Mouse (Mus musculus) gastrocnemius, adult 18-20 months (tissue): ENCODE data around the gene Twist1. TPM values are rescaled to one million over a fixed set of nuclear protein-coding genes. Genes with fewer than 3 reads are reported as not detected.

Experiments used
- DNase-seq: peaks from one replicate; pipeline ENCODE4 v3.0.0; 2021; ENCODE audit warnings: low spot score
- total RNA-seq, 2 experiments: library from RNA; stranded (reverse); gene quantifications; 2 replicates each; pipeline ENCODE4 v1.2.3; 2021

Twist1 gene
- total RNA-seq, 2 experiments from 2014 or later, result 1.0 to 1.5 TPM

DNA sequence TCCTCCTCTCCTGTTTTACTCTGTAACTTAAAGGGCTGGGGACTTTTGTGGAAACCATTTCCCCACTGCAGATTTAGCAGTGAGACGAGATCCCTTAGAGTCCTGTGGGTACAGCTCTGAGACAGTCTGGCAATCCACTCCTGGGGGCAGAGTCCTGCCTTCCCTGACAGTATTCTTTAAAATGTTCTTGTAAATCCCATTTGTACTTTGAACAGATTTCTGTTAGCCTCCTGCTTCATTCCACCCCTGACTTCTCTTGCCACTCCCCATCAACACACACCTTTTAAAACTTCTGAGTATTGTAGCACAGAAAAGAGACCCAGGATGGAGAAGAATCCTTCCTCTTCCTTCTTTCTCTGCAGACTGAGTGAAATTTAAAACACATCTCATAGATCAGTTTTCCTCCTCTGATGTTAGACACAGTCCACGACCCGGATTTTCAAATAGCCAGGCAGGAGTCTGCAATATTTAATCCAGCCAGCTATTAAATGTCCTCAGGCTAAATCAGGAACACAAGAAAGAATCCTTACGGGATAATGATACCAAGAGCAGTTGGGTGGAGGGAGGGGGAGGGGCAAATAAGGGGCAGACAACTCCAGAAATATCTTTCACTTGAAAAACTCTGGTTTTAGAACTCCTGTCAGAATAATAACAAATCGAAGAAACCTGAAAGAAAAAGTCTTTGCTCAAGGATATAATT lies 8.3 kb downstream of the Twist1 start:
- DNase-seq, result no peak

DNA sequence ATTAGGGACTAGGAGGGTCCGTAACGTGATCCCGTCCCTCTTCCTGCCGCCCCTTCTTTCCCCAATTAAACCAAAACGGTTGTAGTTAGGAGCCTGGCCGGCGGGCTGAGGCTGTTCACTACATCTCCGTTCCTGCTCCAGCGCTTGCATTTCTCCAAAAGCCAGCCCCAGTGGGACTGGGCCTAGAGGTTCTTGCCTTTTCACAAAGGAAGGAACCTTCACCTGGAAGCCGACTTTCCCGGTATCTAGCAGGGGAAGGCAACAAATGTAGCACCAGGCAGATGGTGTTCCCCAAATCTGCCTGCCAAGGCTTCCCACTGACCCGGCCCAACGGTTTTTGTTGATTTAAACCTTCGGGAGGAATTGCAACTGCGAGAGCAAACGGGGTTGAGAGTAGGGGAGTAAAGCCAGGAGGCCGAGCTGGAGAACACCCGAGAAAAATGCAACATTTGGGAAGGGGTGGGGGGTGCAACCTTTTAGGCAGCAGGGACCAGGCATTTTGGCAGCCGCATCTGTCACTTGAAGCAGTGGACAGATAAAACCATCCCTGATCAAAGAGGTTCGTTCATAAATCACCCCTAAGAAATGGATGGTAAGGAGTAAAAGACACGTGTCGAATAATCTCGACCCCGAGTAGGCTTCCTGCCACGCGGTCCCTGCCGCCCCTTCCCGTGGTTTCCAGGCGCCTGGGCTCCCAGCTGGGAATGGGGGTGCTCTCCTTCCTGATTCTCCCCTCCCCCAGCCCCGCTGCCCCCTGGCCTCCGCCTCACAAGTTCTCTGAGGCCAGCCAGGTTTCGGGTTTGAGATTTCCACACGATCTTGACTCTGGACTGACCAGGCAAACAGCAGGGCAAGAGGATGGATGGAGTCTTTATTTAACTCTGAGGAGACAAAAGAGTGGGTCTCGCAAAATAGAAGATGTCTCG lies 9.3 kb downstream of the Twist1 start:
- no peak for DNase-seq

GRCm38 (mm10) chr12:33967514-33967913 lies 10.0 kb downstream of the Twist1 start:
- DNase-seq, result no peak

GRCm38 (mm10) chr12:33968041-33968897 lies 10.8 kb downstream of the Twist1 start:
- DNase-seq, result no peak

- DNase-seq, result no peak
Observed at GRCm38 (mm10) chr12:33968898-33969178, 11.4 kb downstream of the Twist1 start.

DNA sequence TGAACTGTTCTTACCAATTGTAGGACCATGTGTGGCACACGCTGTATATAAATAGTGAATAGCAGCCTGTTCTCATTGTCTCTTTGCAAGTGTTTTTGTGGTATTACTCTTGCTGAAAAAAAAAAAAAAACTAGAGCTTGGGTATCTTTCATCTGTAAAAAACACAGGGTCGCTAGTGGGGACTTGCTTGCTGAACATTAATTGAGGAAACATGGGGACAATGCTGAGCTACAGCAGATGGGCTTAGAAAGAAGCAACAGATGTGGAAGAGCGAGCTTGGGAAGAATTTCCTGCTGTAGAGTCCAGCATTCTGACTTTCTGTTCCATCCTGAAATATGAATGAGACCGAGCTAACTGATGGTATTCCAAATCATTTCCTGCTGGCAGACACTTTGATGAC lies 22.7 kb downstream of the Twist1 start:
- DNase-seq, result no peak

DNA sequence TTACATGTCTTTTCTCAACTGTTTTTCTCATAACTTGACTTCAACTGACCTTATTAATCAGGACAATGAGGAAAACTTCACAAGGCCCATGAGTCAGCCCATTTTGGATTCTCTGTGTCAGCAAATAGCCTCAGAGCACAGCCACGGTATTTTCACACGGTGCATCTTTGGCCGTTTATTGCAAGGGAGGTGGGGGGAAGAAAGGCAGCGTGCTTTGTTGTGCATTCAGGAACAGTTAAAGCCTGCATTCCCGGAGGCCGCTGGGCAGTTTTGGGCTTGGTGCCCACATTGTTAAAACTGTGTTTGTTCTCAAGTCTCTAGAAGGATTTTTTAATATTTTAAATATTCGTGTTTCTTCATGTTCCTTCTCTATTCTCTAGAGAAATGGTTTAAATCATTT lies 24.0 kb downstream of the Twist1 start:
- no peak for DNase-seq

DNA sequence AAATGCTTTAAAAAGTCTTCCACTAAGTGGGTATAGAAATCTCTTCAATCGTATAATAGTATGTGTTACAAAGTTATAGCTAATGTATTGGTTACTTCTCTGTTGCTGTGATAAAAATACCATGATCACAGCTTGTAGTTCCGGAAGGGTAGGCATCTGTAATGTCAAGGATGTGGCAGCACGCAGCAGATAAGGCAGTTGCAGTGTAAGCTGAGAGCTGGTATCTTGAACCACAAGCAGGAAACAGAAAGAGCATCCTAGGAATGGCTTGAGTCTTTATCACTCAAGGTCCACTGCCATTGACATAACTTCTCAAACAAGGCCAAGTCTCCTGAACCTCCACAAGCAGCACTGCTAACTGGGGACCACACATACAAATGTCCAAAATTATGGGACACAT lies 35.7 kb downstream of the Twist1 start:
- no peak for DNase-seq

Other genes starting within 250 kb of the Twist1 start
- gene Ferd3l, start 29.2 kb upstream of the Twist1 start, total RNA-seq, result not detected